Comparison of ENCODE assay signal across 17 mouse cellular contexts in the genomic region with DNA sequence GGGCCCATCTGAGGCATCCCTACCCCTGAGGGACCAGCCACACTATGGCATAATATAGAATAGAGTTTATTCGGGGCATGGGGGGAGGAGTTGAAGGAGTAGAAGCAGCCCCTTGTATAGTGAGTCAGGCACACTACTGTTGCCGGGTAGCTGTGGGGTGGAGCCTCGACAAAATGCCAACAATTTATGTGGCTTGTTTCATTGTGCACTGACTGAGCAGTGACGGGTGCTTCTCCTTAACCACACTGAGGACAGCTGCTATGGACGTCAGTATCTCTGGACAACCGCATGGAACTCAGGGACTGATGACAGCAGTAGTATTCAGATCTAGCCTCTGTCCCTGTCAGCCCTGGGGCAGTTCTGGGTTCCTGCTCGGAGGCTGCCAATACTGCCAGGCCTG. TPM values are rescaled to one million over a fixed set of nuclear protein-coding genes. Genes with fewer than 3 reads are reported as not detected.
DNase-seq lines count a peak whose midpoint lies in the region; ATAC-seq and TF ChIP-seq lines count a peak whose summit lies in the region.
"Had no signal": no experiment of that assay in that cellular context is flagged by ENCODE, and none has a peak within 500 bp of the region (broad histone marks: within the 10 kb centered on the region; RNA-seq: fewer than 3 reads in every experiment).

No protein-coding gene starts in this region.

- H3K4me2 ChIP-seq in heart, postnatal 0 days (ENCODE audit: low read depth, low read length) = no peak overlapping the region
- no peak overlapping the region for H3K4me2 ChIP-seq in hindbrain, embryonic 13.5 days
- H3K4me2 ChIP-seq in myocyte (ENCODE audit: low read depth) = peak overlapping the region; percentile 39
- H3K4me2 ChIP-seq: limb, embryonic 12.5 days; liver, embryonic 13.5 days had no signal

- H3K27ac ChIP-seq in heart, postnatal 0 days (ENCODE audit: low read depth) = no peak overlapping the region
- no peak overlapping the region for H3K27ac ChIP-seq in hindbrain, embryonic 13.5 days
- H3K27ac ChIP-seq: kidney, postnatal 0 days; limb, embryonic 12.5 days; liver, embryonic 13.5 days had no signal

- no peaks in the 10 kb centered on the region for H3K27me3 ChIP-seq in heart, postnatal 0 days (ENCODE audit: control insufficient read depth, insufficient read depth, low read length)
- no peaks in the 10 kb centered on the region for H3K27me3 ChIP-seq in hindbrain, embryonic 13.5 days
- no peaks in the 10 kb centered on the region for H3K27me3 ChIP-seq in myocyte (ENCODE audit: control insufficient read depth, insufficient read depth, insufficient read length)
- H3K27me3 ChIP-seq: limb, embryonic 12.5 days; liver, embryonic 13.5 days had no signal

- H3K4me1 ChIP-seq in heart, postnatal 0 days (ENCODE audit: control insufficient read depth, insufficient read depth) = no peaks in the 10 kb centered on the region
- peaks cover 10% of the 10 kb centered on the region for H3K4me1 ChIP-seq in hindbrain, embryonic 13.5 days (replicated peaks)
- H3K4me1 ChIP-seq: limb, embryonic 12.5 days; liver, embryonic 13.5 days had no signal

- TF ChIP-seq POLR2A in myocyte (IDR thresholded peaks at IDR 0.05; ENCODE audit: insufficient read length, low read depth) = no peak

- no peak overlapping the region for H3K9ac ChIP-seq in heart, postnatal 0 days (replicated peaks; ENCODE audit: low read depth, low read length)
- no peak overlapping the region for H3K9ac ChIP-seq in hindbrain, embryonic 13.5 days
- H3K9ac ChIP-seq: limb, embryonic 12.5 days; liver, embryonic 13.5 days had no signal

- no peak overlapping the region for H3K4me3 ChIP-seq in heart, postnatal 0 days (ENCODE audit: low read depth, low read length)
- H3K4me3 ChIP-seq in hindbrain, embryonic 13.5 days = no peak overlapping the region
- no peak overlapping the region for H3K4me3 ChIP-seq in myocyte
- H3K4me3 ChIP-seq: erythroblast, embryonic 14.5 days; limb, embryonic 12.5 days; liver, embryonic 13.5 days had no signal

- H3K79me2 ChIP-seq in myocyte (ENCODE audit: control insufficient read depth, insufficient read depth) = no peaks in the 10 kb centered on the region

- H3ac ChIP-seq in myocyte (ENCODE audit: control insufficient read depth, insufficient read length) = no peak overlapping the region

- no peak for DNase-seq in heart, postnatal 0 days (ENCODE audit: low spot score)
- DNase-seq in heart, adult 8-10 months (ENCODE audit: low spot score) = no peak
- DNase-seq in ES-CJ7 (ENCODE audit: low read depth, low spot score) = peak; percentile 12
- no peak for DNase-seq in thymus, postnatal 14 days
- no peak for DNase-seq in testis, postnatal 14 days (ENCODE audit: low spot score)
- DNase-seq: adrenal gland, postnatal 10 days; cerebellum, adult 11-12 months; gastrocnemius, postnatal 10 days; kidney, adult 11 months; liver, embryonic 13.5 days; right cerebral cortex, postnatal 14 days; thymus, postnatal 25 days had no signal

- no peak for TF ChIP-seq EP300 in heart, postnatal 0 days (IDR thresholded peaks at IDR 0.05; ENCODE audit: low read depth)

- H3K36me3 ChIP-seq in heart, postnatal 0 days (replicated peaks; ENCODE audit: control insufficient read depth, insufficient read depth, low read length) = no peaks in the 10 kb centered on the region
- no peaks in the 10 kb centered on the region for H3K36me3 ChIP-seq in hindbrain, embryonic 13.5 days
- no peaks in the 10 kb centered on the region for H3K36me3 ChIP-seq in myocyte (ENCODE audit: control insufficient read depth, insufficient read depth)
- H3K36me3 ChIP-seq: limb, embryonic 12.5 days; liver, embryonic 13.5 days had no signal

- TF ChIP-seq CTCF in heart, postnatal 0 days (IDR thresholded peaks at IDR 0.05; ENCODE audit: low read depth) = no peak

- WGBS in heart, postnatal 0 days = 26% methylated on average over 7 of the region's 7 CpGs
- 32% methylated on average over 7 of the region's 7 CpGs for WGBS in hindbrain, embryonic 13.5 days

- H3K9me3 ChIP-seq in heart, postnatal 0 days (replicated peaks; ENCODE audit: control insufficient read depth, low read length) = no peaks in the 10 kb centered on the region
- no peaks in the 10 kb centered on the region for H3K9me3 ChIP-seq in hindbrain, embryonic 13.5 days
- H3K9me3 ChIP-seq: limb, embryonic 12.5 days; liver, embryonic 13.5 days had no signal

- ATAC-seq in heart, postnatal 0 days (ENCODE audit: insufficient read depth, low read depth) = peak; percentile 39; the same call in 1 of the 2 replicates
- peak; percentile 74 for ATAC-seq in hindbrain, embryonic 13.5 days (ENCODE audit: low FRiP score)

TF ChIP-seq in myocyte, 11 proteins besides CTCF, POLR2A, EP300 and RAD21:
- TF ChIP-seq MYOG (IDR thresholded peaks at IDR 0.05; ENCODE audit: control insufficient read depth in 1 of 3, insufficient read depth in 1 of 3, insufficient read length in 2 of 3, low read depth in 2 of 3) (peak; percentile 77 to 96 (median 87)), TCF3 (IDR thresholded peaks at IDR 0.05; ENCODE audit: insufficient read length, low read depth) (peak; percentile 61), MYOD1 (IDR thresholded peaks at IDR 0.05; ENCODE audit: control insufficient read depth in 1 of 3, insufficient read length in 2 of 3, low read depth in 2 of 3) (peak; percentile 63 to 98 (median 95)), REST (IDR thresholded peaks at IDR 0.05; ENCODE audit: insufficient read depth, insufficient read length) (no peak), USF1 (IDR thresholded peaks at IDR 0.05; ENCODE audit: low read depth) (no peak), TCF12 (IDR thresholded peaks at IDR 0.05; ENCODE audit: insufficient read depth, poor library complexity, severe bottlenecking) (peak; percentile 67)

RNA-seq across cellular contexts. Expression of gene Tiparp, which starts 53.6 kb away (rescaled TPM):
- 12.8 and 21.8 TPM in 2 replicates for total RNA-seq in heart, postnatal 0 days (2014; rRNA removed; ENCODE audit: low replicate concordance)
- polyA plus RNA-seq in heart, postnatal 0 days (2015; fragmentation: Nextera tagmentation; extraction: Ambion mirVana) = 14.2 and 15.2 TPM in 2 replicates
- total RNA-seq in heart, adult 8-10 months (2022) = 10 to 100 TPM in 1 of 4 experiments, 1 to 10 TPM in 3; 8.0 to 11.8 (median 9.0) TPM
- polyA plus RNA-seq in hindbrain, embryonic 13.5 days (2015; fragmentation: Nextera tagmentation; extraction: Ambion mirVana) = 32.7 and 36.0 TPM in 2 replicates
- 5.2 TPM for polyA plus RNA-seq in myocyte (2012; fragmentation: generic; extraction: Trizol)
